10 mouse cellular contexts compared by ENCODE assay signal in genomic region chr3:34648105-34648832, GRCm38 (mm10). TPM values are rescaled to one million over a fixed set of nuclear protein-coding genes. Genes with fewer than 3 reads are reported as not detected.
DNase-seq lines count a peak whose midpoint lies in the region; ATAC-seq and TF ChIP-seq lines count a peak whose summit lies in the region.
"Had no signal": no experiment of that assay in that cellular context is flagged by ENCODE, and none has a peak within 500 bp of the region (broad histone marks: within the 10 kb centered on the region; RNA-seq: fewer than 3 reads in every experiment).

No protein-coding gene starts in this region.

- no peak overlapping the region for H3K4me2 ChIP-seq in heart, postnatal 0 days (ENCODE audit: low read depth, low read length)
- peak overlapping the region; percentile 64 for H3K4me2 ChIP-seq in hindbrain, embryonic 13.5 days
- H3K4me2 ChIP-seq in midbrain, postnatal 0 days (ENCODE audit: low read depth, low read length, poor library complexity, severe bottlenecking), result peak overlapping the region; percentile 46

- H3K4me3 ChIP-seq in heart, postnatal 0 days (ENCODE audit: low read depth, low read length), result peak overlapping the region; percentile 7
- H3K4me3 ChIP-seq in hindbrain, embryonic 13.5 days, result peak overlapping the region; percentile 57
- H3K4me3 ChIP-seq in midbrain, postnatal 0 days (ENCODE audit: low read depth, low read length), result peak overlapping the region; percentile 51

- H3K4me1 ChIP-seq in heart, postnatal 0 days (ENCODE audit: control insufficient read depth, insufficient read depth), result peaks cover 5% of the 10 kb centered on the region; the same call in 1 of the 2 replicates
- H3K4me1 ChIP-seq in hindbrain, embryonic 13.5 days (replicated peaks), result peaks cover 46% of the 10 kb centered on the region
- no peaks in the 10 kb centered on the region for H3K4me1 ChIP-seq in midbrain, postnatal 0 days (ENCODE audit: insufficient read depth, low read length)

- no peaks in the 10 kb centered on the region for H3K36me3 ChIP-seq in heart, postnatal 0 days (replicated peaks; ENCODE audit: control insufficient read depth, insufficient read depth, low read length)
- H3K36me3 ChIP-seq in hindbrain, embryonic 13.5 days, result no peaks in the 10 kb centered on the region
- H3K36me3 ChIP-seq in midbrain, postnatal 0 days (ENCODE audit: insufficient read depth, low read length), result no peaks in the 10 kb centered on the region

- ATAC-seq in heart, postnatal 0 days (ENCODE audit: insufficient read depth, low read depth), result no peak
- no peak for ATAC-seq in hindbrain, embryonic 13.5 days (ENCODE audit: low FRiP score)
- ATAC-seq in midbrain, postnatal 0 days (ENCODE audit: low FRiP score), result no peak
- ATAC-seq in activated CD4-positive, CD25-positive, alpha-beta regulatory T cell, adult 4 months, result no peak
- ATAC-seq: CD4-positive, CD25-positive, alpha-beta regulatory T cell, adult 4 months had no signal

- no peak for DNase-seq in heart, postnatal 0 days (ENCODE audit: low spot score)
- DNase-seq in heart, adult 9 months (ENCODE audit: low spot score in 2 of 2), result no peak
- DNase-seq in embryo, embryonic 10 days (ENCODE audit: low spot score), result peak; percentile 70
- no peak for DNase-seq in midbrain, postnatal 0 days (ENCODE audit: low spot score)
- no peak for DNase-seq in cerebellum, postnatal 25 days
- DNase-seq in left cerebral cortex, postnatal 36 days (ENCODE audit: low spot score in 2 of 2), result no peak

- TF ChIP-seq CTCF in heart, postnatal 0 days (IDR thresholded peaks at IDR 0.05; ENCODE audit: low read depth), result no peak
- TF ChIP-seq CTCF in midbrain, postnatal 0 days (IDR thresholded peaks at IDR 0.05), result no peak

- no peak overlapping the region for H3K9ac ChIP-seq in heart, postnatal 0 days (replicated peaks; ENCODE audit: low read depth, low read length)
- peak overlapping the region; percentile 70 for H3K9ac ChIP-seq in hindbrain, embryonic 13.5 days
- H3K9ac ChIP-seq in midbrain, postnatal 0 days (replicated peaks; ENCODE audit: low read length, poor library complexity, severe bottlenecking), result peak overlapping the region; percentile 46

- H3K9me3 ChIP-seq in heart, postnatal 0 days (replicated peaks; ENCODE audit: control insufficient read depth, low read length), result no peaks in the 10 kb centered on the region
- no peaks in the 10 kb centered on the region for H3K9me3 ChIP-seq in hindbrain, embryonic 13.5 days
- H3K9me3 ChIP-seq in midbrain, postnatal 0 days (ENCODE audit: low read length), result no peaks in the 10 kb centered on the region

- intact Hi-C loops in left cerebral cortex, postnatal 36 days (cut with DNase I), result loop anchor here (2.0 to 10.0 kb wide), 6 partner anchors 574 to 927 kb away; no protein-coding TSS in a partner anchor

- H3K27me3 ChIP-seq in heart, postnatal 0 days (ENCODE audit: control insufficient read depth, insufficient read depth, low read length), result peaks cover 93% of the 10 kb centered on the region
- peaks cover 60% of the 10 kb centered on the region for H3K27me3 ChIP-seq in hindbrain, embryonic 13.5 days
- H3K27me3 ChIP-seq in midbrain, postnatal 0 days (ENCODE audit: insufficient read depth, low read length), result peaks cover 30% of the 10 kb centered on the region

- WGBS in heart, postnatal 0 days, result 4% methylated on average over 19 of the region's 19 CpGs
- WGBS in hindbrain, embryonic 13.5 days, result under 1% methylated on average over 19 of the region's 19 CpGs
- 3% methylated on average over 19 of the region's 19 CpGs for WGBS in midbrain, postnatal 0 days

- no peak overlapping the region for H3K27ac ChIP-seq in heart, postnatal 0 days (ENCODE audit: low read depth)
- H3K27ac ChIP-seq in hindbrain, embryonic 13.5 days, result peak overlapping the region; percentile 89
- peak overlapping the region; percentile 70 for H3K27ac ChIP-seq in midbrain, postnatal 0 days (ENCODE audit: low read depth, low read length)

- TF ChIP-seq EP300 in heart, postnatal 0 days (IDR thresholded peaks at IDR 0.05; ENCODE audit: low read depth), result no peak

RNA-seq across cellular contexts. Expression of gene Sox2, which starts 1.9 kb away (rescaled TPM):
- total RNA-seq in heart, postnatal 0 days (2014; rRNA removed; ENCODE audit: low replicate concordance), result 1.1 TPM in 1 of 2 replicates, not detected in the other
- 0.11 TPM in 1 of 2 replicates, not detected in the other for polyA plus RNA-seq in heart, postnatal 0 days (2015; fragmentation: Nextera tagmentation; extraction: Ambion mirVana)
- polyA plus RNA-seq in hindbrain, embryonic 13.5 days (2015; fragmentation: Nextera tagmentation; extraction: Ambion mirVana), result 16.9 and 19.2 TPM in 2 replicates
- total RNA-seq in midbrain, postnatal 0 days (2014; rRNA removed), result 77.8 and 79.1 TPM in 2 replicates
- 21.6 and 29.7 TPM in 2 replicates for polyA plus RNA-seq in midbrain, postnatal 0 days (2015; fragmentation: Nextera tagmentation; extraction: Ambion mirVana)
- polyA plus RNA-seq in activated CD4-positive, CD25-positive, alpha-beta regulatory T cell, adult 4 months (2017; shearing (Covaris generic)), result not detected
- 10 to 100 TPM; 39.9 to 44.4 TPM for total RNA-seq in left cerebral cortex, postnatal 36 days (2021)
- total RNA-seq: neutrophil, adult 5-6 weeks had no signal
- polyA plus RNA-seq: CD4-positive, CD25-positive, alpha-beta regulatory T cell, adult 4 months had no signal

Comparison
In these comparisons a context has a peak if more than half of its experiments do, and no peak if none do; other contexts are left out.
1. H3K4me3 ChIP-seq: peak in every context shown above with its lines; median percentile 57 in hindbrain, embryonic 13.5 days; 51 in midbrain, postnatal 0 days; 7 in heart, postnatal 0 days.
2. RNA of gene Sox2, which starts 1.9 kb away (polyA plus RNA-seq): 21.6 to 29.7 TPM in midbrain, postnatal 0 days and 16.9 to 19.2 TPM in hindbrain, embryonic 13.5 days; 0.11 TPM in heart, postnatal 0 days and not detected in activated CD4-positive, CD25-positive, alpha-beta regulatory T cell, adult 4 months; every median in the first group is over 10 times any median in the second.